Mouse (Mus musculus) retina, postnatal 1 day (tissue): Measurements from ENCODE around the gene Arvcf.

Source experiments
- DNase-seq: peaks from one replicate; pipeline ENCODE4 v3.0.0-alpha.2; 2012

Gene Arvcf

GRCm38 (mm10) chr16:18411026-18411649 is 63.2 kb downstream of the Arvcf start:
- DNase-seq = peak; percentile 73

- DNase-seq = peak; percentile 59
These were observed 64.0 kb downstream of the Arvcf start for GRCm38 (mm10) chr16:18411802-18412476.

- no peak for DNase-seq
These were observed 65.2 kb downstream of the Arvcf start for GRCm38 (mm10) chr16:18413032-18413816.

- DNase-seq = no peak
These were observed 68.2 kb downstream of the Arvcf start for GRCm38 (mm10) chr16:18416094-18416761.

- DNase-seq = no peak
These were observed 68.9 kb downstream of the Arvcf start for GRCm38 (mm10) chr16:18416837-18417236.

GRCm38 (mm10) chr16:18417491-18417890 is 69.5 kb downstream of the Arvcf start:
- no peak for DNase-seq

GRCm38 (mm10) chr16:18418756-18419602 is 71.0 kb downstream of the Arvcf start:
- DNase-seq = no peak

DNA sequence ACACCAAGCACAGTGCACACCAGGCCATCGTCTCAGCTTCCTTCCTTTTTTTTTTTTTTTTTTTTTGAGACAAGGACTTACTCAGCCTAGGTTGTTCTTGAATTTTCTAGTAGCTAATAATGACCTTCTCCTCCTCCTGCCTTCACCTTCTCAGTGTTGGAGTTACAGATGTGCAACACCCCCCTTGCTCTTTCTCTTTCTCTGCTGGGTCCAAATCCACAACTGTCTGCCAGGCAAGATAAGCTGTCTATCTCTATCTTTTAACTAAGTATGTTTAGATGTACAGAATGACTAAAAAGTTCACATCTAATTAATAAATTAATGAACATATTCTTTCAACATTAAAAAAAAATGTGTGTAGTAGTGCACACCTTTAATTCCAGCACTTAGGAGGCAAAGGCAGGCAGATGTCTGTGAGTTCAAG is 71.6 kb downstream of the Arvcf start:
- no peak for DNase-seq

DNA sequence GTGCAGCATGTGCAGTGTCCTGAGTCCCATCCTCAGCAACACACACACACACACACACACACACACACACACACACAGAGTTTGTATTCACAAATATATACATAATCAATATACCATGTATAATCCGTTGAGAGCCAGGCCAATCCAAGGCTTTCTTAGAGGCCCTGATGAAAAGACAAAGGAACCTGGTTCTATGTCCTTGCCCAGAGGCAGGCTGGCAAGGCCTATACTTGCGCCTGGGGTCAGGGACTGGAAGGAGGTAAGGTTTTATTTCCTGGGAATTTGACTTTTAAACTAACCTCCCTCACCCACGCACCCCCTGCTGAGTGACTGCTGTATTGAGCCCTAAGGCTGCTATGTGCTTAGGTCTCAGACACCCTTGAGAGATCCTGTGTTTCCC is 72.6 kb downstream of the Arvcf start:
- no peak for DNase-seq

GRCm38 (mm10) chr16:18423203-18423914 is 75.4 kb downstream of the Arvcf start:
- no peak for DNase-seq

- DNase-seq = no peak
These were observed 75.9 kb downstream of the Arvcf start for GRCm38 (mm10) chr16:18423915-18424265.

DNA sequence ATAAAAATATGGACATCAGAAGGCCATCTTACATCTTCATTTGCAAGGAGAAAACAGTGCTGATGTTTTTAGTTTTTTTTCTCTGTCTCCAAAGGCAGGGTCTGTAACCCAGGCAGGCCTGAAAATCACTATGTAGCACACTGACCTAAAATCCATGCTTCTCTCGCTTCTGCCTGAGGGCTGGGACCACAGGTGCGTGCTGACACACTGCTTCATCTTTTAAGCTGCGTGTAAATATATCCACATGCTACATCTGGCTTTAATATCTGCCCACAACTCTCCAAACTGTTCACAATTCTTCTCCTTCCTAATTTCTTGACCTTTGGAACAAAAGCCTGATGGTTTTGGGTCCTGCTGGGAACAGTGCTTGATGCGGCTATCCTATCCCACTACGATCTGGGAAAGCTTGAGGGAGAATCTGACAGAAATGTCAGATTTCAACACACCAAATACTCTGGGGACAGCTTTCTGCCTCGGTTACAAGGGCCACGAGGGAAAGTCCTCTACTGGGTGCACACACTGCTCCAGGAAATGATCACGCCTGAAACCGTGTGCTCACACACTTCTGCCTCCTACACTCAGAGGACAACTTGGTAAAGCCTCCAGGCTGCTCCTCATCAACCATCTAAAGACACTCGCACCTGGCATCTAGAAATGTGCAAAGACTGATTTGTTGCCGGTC is 76.5 kb downstream of the Arvcf start:
- no peak for DNase-seq

DNA sequence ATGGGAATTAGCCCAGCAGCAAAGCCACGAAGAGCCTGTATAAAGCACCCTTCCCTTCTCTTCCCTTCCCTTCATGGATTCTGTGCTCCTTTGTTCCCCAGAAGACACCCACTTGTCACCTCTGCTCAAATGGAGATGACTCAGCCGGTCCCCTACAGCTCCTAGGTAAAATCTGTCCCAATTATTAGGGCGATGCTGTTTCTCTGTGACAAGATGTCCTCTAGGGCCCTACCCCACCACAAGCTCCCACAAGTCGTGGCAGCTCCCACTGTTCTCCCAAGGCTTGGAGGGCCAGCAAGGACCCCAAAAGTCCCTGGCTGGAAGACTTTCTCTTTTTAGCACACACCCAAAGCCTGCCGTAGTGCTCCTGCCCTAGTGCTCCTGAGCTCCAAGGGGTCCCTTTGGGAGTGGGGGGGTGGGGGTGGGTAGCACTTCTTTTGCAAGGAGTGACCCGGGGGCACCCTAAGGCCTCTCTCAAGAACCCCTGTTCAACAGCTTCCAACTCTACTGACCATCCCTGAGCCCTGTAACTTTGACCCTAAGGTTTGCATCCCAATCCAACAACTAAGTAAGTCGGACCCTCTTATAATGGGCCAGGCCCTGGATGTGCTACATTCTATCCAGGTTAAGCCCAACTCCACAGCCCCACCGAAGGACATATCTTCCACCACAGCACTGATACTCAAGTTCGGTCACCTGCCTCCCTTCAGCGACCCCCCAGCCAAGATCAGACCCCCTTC is 77.7 kb downstream of the Arvcf start:
- DNase-seq = no peak

GRCm38 (mm10) chr16:18426215-18426791 is 78.3 kb downstream of the Arvcf start, which contains the start of gene Txnrd2:
Txnrd2 (plus strand) TSS chr16:18426384.
- DNase-seq = peak; percentile 80

- DNase-seq = no peak
These were observed 78.9 kb downstream of the Arvcf start, which contains the start of gene Comt for GRCm38 (mm10) chr16:18426802-18427280. Comt (minus strand) TSS chr16:18426852.

DNA sequence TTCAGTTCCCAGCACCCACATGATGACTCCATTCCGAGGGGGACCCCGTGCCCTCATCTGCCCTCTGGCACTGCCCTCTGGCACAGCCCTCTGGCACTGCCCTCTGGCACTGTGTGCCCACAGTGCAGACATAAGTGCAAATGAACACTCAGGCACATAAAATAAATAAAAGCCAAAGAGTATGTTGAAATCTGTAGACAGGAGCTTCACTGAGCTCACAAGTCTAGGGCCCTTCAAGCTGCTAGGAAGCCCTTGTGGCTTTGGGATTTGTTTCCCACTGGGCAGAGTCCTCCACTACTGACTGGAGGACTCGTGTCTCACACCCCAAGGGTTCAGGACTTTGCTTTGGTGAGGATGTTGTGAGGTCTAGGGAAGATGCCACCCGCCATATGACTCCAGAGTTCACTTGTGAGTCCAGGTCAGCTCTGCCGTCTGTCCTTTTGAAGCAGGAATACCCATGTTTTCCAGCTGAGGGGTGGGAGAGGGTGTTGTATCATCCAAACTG is 80.1 kb downstream of the Arvcf start:
- DNase-seq = no peak

DNA sequence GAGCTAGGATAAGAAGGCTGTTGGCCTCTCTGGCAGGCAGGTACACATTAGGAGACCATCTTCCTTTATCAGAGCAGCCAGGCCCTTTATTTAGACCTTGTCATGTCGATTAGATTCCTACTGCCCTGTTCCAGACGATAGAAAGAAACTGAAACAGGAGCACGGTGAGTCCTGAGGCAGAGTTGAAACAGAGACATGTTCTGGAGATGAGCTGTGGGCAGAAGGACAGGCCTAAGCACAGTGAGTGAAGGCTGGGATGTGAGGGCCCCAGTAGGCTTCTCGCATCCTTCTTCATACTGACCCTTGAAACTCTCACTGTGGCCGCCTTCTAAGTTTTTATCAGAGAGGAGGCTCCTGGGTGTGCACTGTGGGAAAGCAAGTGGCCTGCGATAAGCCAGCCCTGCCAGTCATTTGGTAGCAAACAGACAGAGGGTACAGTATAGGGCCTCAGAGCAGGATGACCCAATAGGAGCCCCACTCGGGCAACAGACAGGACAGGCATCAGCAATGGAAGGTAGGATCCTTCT is 80.6 kb downstream of the Arvcf start:
- DNase-seq = no peak

DNA sequence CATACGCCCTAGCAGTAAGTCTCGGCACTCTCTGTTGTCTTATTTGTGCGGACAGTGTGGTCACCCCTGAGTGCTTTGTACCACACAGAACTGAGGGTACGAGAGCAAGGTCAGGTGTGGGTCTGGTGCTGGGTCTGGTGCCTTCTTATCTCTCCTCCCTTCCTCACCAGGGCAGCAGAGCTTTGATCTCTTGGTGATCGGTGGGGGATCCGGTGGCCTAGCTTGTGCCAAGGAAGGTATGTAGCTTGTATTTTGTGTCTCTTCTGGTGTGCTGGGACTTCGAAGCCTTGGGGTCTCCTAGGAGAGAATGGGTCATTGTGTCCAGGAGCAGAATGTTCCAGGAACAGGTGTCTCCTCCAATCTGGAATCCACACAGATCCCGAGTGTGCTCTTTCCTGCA is 81.7 kb downstream of the Arvcf start:
- DNase-seq = no peak

DNA sequence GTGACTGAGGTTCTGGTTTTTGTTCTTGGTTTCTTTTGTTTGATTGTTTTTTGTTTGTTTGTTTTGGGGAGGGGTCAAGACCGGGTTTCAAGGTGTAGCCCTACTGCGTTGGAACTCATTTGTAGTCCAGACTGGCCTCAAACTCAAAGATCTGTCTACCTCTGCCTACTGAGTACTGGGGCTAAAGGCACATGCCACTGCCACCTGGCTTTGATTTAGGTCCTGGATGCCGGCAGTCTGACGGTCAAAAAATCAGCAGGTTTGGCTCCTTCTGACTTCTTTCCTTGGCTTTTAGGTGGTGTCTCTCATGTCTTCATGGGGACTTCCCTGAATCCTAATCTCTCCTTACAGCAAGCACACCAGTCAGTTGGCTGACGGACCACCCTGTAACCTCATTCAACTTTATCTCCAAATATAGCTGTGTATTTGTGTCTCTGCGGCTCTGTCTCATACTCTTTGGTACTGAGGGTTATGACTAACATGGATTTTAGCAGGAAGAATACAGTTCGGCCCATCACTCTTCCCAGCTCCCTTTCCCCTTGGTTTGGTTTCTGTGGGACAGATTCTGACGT is 82.7 kb downstream of the Arvcf start:
- no peak for DNase-seq
